Mouse (Mus musculus): ENCODE data around the gene Fth1.

GRCm38 (mm10) chr19:9957965-9958364, 22.4 kb upstream of the Fth1 start:
- TF ChIP-seq TBP (conservative IDR thresholded peaks at IDR 0.05; ENCODE audit: low read depth, low read length) (no peak), POLR2AphosphoS2 (IDR thresholded peaks at IDR 0.05; ENCODE audit: low read depth, low read length) (no peak), POLR2A (IDR thresholded peaks at IDR 0.05; ENCODE audit: low read depth, low read length) (no peak), TCF12 (IDR thresholded peaks at IDR 0.05; ENCODE audit: low read depth, low read length) (no peak), MAX (IDR thresholded peaks at IDR 0.05; ENCODE audit: low read length) (no peak), USF2 (conservative IDR thresholded peaks at IDR 0.05; ENCODE audit: low read depth, low read length) (no peak)

All from CH12.LX (cell line).